Mouse (Mus musculus) heart, postnatal 10 days (tissue): ENCODE measurements around the gene Als2. TPM values are rescaled to one million over a fixed set of nuclear protein-coding genes. Genes with fewer than 3 reads are reported as not detected.

ENCODE experiments used
- DNase-seq, 2 experiments: peaks; one replicate each; pipeline ENCODE4 v3.0.0; 2021
- intact Hi-C: fragments of 180-260 bp; cut with DNase I; formaldehyde crosslinking; loops from one replicate; pipeline ENCODE4 v1.15.1; 2025
- total RNA-seq, 2 experiments: library from RNA; stranded (reverse); gene quantifications; 2 replicates each; pipeline ENCODE4 v1.2.3; 2021

Als2 gene
- total RNA-seq, 2 experiments from 2014 or later = 10.7 to 11.0 TPM

DNA sequence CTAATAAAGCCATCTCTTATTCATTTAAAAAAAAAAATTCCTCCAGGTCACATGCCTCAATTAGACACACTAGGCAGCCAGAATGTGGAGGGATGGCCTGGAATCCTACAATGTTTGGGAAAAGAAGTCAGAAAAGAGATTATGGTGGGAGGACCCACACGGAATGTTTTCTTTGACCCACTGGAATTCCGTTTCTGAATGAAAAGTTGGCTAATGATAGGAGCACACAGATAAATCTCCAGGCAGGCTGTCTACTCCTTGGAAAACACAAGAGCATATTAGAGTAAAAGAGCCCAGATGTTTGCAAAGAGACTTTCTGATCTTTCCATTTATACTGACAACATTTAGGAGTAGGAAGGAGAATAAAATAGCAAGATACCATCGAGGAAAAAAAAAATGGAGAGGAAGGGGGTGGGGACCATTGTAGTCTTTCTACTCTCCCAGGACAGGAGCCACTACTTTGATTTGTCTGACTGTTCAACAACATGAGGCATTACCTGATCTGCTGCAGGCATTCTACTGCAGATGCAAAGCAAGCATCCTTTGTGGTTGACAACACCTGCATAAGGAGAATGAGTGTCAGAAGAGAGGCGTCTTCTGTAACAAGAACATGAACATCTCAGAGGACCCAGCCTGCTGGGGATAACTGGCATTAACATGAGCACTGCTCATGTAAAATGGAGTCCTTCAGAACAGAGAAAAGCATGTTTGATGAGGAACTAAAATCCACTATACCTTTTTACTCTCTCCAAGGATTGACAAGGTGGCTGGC is 69.2 kb downstream of the Als2 start:
- DNase-seq = no peak
- intact Hi-C loops = no loop called here

DNA sequence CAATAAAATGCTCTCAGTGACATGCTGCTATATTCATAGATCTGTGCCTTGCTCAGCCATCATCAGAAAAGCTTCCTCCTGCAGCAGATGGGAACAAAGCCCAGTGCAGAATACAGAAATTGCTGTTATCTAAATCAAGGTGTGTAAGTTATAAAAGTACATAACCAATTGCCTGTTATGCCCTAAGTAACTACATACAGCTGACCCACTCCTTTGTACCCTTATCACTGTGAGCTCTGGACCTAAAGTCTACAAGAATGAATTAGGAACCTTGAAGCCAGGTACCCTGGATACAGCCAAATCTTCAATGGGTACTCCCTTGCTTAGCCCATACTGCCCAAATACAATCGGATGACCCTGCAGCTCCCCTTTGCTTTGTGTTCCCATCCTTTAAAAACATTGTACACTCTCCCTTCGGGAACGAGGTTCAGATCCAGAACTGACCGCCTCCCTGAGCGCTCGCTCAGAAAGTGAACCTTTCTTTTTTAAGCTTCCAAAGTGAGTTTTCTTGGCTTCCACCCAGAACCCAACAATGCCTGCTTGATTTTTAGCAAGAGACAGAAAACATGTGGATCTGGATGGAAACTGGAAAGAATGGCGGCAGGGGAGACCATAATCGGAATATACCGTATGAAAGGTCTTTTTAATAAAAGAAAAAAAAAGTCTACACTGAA is 70.7 kb downstream of the Als2 start:
- intact Hi-C loops = no loop called here
- DNase-seq = no peak

DNA sequence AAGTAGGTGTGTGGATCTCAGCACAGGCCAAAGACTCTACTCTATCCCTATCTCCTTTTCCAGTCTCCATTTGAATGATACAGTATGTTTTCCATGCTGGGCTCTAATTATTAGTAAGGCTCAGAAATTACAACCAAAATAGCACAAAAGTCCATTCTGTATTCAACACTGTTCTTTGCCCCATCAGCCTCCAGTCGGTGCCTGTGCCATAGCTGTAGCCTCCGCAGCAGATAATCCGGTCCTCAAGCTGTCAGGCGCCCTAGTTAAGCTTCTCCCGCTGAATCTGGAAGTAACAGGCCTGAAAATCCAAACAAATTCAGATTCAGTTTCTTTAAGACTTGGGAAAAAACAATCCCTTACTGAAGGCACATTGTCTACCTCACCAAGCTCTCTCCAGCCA is 73.1 kb downstream of the Als2 start:
- intact Hi-C loops = no loop called here
- no peak for DNase-seq

DNA sequence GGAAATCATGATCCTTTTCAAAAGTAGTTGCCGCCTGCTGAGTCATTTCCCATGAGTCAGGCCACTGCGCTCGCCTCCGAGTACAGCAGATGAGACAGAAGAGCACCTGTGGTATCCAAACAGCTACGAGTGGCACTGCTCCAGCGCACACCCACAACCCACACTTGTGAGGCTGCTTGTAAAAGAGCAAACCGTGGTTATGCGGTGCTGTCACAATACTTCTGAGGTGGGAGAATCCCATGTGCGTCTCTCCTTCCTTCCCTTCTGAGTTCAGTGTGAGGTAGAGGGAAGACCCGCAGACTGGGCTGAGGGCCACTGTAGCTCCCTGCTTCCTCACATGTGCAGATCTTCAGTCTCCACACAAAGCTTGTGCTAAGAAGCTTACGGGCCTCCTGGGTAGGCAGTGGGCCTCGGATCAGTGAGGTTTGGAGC is 74.0 kb downstream of the Als2 start, which contains the start of gene Mpp4:
Gene Mpp4 (minus strand): TSS at position 360 of the 432 bp plus-strand sequence.
- intact Hi-C loops = no loop called here
- DNase-seq = no peak

DNA sequence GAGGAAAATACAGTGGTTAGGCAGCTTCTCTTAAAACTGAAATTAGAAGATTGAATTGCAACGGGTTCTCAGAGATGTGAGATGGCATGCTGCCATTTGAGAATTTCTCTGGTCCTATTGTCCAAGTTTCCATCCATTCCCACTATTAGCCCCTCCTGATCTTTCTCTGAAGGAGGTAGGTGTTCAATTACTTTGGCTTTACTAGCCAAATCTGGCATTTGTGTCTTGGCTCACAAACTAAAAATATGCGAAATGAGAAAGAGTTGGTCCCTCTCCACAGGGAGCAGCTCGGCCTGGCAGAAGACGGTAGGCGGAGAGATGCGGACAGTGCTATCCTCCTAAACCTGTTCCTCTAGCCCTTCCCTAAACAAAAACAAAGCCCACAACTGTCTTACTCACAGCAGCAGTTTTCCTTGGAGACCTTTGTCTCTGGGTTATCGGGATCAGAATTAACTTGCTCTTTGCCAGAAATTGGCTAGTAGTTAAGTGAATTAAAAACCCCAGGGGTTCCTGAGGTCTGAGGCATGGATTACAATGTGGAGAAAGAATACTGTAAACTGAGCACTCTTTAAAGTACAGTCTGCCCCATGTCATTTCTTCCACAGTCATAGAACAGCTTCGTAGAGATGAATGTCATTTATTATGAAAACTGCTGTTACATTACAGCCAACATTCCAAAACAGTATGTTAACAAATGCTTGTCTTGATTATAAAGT is 74.6 kb downstream of the Als2 start:
- DNase-seq = no peak
- intact Hi-C loops = no loop called here

DNA sequence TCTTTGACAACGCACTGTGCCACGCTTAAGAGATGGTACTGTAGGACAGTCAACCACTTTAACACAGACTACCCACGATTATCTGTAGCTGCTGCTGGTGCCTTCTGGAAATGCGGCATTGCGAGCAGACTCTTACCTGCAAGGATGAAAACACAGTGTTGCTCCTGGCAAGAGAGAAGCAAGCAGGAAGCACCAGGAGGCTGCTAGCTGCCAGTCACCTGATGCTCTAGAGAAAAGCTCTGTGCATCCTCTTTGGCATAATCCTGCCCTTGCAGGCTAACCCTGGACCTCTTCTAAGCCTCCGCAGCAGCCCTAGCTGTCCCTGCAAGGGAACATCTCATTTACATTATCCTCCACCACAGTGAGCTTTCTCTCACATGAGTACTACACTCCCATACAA is 75.6 kb downstream of the Als2 start:
- DNase-seq = no peak
- intact Hi-C loops = no loop called here

DNA sequence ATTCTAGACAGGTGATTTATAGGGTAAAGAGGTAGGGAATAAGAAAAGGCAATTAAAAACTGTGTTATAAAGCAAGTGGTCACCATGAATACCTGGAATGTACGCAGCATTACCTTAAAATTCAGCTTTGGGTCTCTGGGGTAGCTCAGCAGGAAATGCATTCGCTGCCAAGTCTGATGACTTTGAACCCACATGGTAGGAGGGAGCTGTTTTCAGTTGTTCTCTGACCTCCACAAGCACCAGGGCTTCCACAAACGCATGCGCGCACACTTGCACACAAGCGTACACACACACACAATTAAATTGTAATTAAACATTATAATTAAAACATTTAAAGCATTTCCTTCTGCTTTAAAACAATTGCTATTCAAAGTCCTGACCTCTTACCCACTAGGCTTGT is 76.2 kb downstream of the Als2 start:
- intact Hi-C loops = no loop called here
- no peak for DNase-seq

DNA sequence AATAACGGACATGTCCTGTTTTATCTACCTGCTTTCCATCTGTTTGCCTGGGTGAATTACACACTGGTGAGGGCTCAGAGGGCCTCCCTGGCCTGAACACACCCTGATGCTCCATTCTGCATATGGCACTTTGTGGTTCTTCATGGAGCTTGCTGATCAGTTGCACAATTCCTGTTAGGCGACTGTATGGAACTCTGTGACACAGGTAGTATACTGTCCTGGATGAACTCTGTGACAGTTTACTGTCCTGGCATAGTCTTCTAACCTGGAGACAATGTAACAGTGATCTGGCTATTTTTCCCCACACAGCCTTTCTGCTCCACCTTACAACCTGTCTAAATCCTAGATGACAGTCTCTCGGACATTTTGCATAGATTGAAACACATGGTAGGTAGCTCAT is 77.9 kb downstream of the Als2 start:
- DNase-seq = no peak
- intact Hi-C loops = no loop called here

DNA sequence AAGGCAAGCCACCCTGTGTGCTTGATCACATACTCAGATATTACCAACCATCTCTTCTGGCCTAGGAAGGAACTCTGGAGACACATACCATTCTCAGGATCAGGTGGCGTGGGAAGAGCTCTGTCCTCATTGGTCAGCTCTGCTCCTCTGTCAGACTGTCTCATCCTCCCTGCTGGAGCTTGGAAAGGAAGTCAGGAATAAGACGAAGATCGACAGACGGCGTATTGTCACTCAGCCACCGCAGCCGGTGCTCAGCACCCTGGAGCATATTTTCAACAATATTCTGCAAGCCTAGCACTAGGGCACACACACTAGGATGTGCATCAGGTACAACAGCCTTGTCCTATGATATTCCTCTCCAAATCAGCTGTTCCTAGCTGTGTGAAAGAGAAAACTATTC is 78.5 kb downstream of the Als2 start:
- intact Hi-C loops = no loop called here

DNA sequence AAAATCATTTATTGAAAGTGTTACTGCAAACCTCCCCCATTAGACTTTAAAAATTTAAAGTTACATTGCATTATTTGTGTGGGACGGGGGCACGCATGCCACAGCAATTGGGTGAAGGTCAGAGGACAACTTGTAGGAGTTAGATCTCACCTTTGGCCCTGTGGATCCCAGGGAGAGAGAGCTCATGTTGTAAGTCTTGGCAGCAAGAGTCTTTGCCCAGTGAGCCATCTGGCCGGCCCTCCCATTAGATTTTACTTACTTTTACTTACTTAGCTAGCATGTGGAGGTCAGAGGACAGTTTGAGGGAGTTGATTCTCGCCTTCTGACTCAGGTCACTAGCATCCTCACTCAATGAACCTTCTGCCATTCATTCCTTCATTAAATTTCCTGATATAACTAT is 79.2 kb downstream of the Als2 start:
- DNase-seq = no peak
- intact Hi-C loops = no loop called here

More for the DNA sequence above, 78.5 kb downstream of the Als2 start:
- DNase-seq = no peak

DNA sequence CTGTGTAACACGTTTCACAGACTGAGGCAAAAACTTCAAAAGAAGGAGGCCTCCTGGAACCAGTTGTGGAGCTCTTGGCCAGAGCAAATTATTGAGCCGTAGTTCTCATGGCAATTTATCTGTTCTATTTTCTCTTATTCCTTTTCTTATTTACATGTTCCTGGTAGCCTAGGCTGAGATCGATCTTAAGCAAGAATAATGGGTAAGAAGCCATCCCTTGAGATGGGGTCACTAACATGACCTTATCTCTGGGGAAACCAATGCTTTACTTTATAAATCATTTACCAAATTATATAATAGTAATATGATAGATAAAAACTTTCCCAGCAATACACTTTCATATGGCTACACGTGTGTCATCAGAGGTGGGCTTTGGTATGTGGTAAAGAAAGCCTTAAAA is 84.7 kb downstream of the Als2 start:
- intact Hi-C loops = no loop called here
- DNase-seq = no peak

DNA sequence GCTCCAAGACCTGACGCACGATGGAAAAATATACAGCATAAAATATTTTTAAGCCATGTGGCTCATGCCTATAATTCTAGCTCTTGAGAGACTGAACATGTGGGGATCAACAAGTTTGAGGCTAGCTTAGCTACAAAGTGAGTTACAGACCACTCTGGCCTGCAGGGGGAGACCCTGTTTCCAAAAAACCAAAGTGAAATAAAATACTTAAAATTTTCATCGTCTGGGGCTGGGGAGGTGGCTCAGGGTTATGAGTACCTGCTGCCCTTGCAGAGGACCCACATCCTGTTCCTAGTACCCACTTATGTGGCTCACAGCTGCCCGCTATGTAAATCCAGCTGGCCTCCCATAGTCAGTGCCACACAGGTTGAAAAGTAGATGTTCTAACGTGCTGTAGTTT is 86.5 kb downstream of the Als2 start:
- intact Hi-C loops = no loop called here
- DNase-seq = no peak

DNA sequence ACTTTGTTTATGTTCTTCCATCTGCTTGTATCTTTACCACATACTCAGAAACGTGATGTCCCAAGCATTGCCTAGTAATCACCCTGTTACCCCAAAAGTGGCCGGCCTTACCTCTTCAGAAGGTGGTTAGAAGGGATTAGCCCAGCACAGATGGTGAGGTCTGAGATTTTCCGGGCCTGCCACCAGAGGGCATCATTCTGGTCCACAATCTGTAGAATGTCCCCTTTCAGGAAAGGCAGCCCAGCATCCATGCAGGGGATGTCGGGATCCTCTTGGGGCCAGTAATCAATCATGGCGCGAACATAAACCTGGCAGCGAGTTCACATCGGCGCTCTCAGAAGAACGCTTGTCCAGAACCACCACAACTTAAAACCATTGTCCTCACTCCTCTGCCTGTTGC is 92.5 kb downstream of the Als2 start:
- intact Hi-C loops = loop anchor here (1.0 kb wide), 1 partner anchor 94 kb away; no protein-coding TSS in a partner anchor
- peak in 1 of 2 experiments; percentile 22 for DNase-seq

DNA sequence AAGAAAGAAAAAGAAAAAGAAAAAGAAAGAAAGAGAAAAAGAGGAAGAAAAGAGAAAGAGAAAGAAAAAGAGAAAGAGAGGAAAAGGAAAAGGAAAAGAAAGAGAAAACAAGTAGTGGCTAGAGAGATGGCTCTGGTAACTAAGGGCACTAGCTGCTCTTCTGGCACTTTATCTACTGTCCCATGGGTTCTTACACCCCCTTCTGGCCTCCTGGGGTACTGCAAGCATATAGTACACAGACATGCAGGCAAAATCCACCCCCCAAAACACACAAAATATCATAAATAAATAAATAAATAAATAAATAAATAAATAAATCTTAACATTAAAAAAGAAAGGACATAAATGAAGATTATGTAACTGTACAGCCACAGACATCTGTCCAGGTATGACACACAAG is 94.2 kb downstream of the Als2 start:
- intact Hi-C loops = loop anchor here (1.0 to 2.0 kb wide), 3 partner anchors 74 to 373 kb away; no protein-coding TSS in a partner anchor
- DNase-seq = peak; percentile 60 to 75

DNA sequence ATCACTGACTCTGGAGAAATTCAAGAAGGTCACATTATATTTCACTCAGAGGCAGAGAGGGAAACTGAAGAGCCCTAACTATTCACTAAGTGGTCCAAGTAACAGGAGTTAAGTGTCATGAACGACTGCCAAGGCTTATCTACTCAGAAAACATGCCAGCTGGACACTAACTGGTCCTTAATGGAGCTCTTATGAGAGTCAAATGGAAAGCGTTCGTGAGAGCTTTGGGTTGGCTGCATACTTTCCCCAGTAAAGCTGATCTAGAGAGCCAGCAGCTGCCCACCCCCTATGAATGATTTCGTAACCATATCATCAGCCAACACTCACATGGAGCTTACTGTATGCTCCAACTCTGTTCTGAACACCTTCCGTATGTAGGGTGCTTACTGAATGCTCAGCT is 102.6 kb downstream of the Als2 start:
- DNase-seq = peak; percentile 54 to 64

DNA sequence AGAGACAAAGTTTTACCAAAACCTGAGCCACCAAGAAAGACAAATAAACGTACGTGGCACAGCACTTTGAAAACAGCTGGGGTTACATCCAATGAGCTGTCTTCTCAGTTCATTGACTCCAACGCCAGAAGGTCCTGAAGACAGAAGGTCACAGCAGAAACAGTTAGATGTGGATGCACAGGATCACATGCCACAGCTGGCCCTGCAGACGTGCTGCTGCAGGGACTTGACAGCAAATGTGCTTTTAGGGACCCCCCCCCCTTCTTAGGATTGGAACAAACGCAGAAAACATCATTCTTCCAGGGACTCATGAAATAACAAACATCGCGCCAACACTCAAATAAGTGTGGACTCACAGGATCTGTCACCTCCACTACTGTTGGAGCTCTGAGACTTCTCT is 108.2 kb downstream of the Als2 start:
- intact Hi-C loops = no loop called here
- DNase-seq = no peak

More for the DNA sequence above, 102.6 kb downstream of the Als2 start:
- intact Hi-C loops = no loop called here

DNA sequence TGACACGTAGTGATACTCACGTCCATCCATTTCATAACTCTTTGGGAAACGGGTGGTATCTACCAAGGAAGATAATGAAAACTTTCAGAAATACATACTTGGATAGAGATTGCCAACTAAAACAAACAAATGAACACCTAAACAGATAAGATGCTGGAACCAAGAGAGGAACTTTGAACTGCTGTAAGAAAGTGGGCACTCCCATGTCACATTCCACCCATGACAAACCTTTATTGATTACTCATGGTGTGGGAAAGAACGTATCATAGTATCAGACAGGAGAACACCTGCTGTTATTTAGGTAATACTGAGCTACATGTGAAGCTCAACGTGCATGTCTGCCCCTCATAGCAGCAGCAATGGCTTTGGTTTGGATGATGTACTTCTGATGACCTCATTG is 111.5 kb downstream of the Als2 start:
- intact Hi-C loops = no loop called here
- DNase-seq = no peak

DNA sequence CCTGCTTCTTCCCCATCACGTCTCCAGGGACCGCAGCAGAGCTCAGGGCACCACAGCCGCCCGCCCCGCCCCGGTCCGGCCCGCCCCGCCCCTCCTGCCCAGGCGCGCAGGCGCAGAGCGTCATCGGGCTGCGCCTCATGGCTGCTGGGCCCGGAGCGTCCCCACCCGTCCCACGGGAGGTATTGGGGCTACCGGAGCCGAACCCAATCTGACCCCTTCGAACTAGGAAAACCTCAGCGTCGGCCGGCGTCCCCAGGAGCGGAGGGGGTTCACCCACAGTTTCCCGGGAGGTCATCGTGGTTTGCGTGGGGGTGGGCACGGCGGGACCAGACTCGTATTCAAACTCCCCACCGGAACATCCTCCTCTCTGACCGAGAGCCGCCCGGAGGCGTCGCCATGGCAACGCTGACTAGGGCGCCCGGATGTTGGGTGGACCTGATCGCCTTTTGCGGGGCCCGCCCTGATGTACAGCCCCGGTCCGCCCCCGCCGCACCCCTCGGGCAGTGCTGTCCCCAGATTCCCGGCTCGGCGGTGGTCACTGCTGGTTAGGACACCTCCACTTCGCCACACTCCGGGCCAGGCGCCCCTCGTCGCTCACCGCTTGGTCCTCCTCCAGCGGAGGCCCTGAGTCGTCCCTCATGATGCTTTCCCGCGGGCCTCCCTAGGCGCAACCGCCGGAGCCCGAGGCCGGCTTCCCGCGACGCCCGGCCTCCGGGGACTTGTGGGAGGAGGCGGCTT is 117.1 kb downstream of the Als2 start, which contains the start of gene Tmem237:
Gene Tmem237 (minus strand): TSS at position 689 of the 738 bp plus-strand sequence.
- intact Hi-C loops = no loop called here

More for the DNA sequence above, 117.1 kb downstream of the Als2 start, which contains the start of gene Tmem237:
- DNase-seq = peak; percentile 92 to 93
